Mouse (Mus musculus) right cerebral cortex, postnatal 14 days (tissue): ENCODE data around the gene Evi5l.

Experiments used
- DNase-seq: peaks from one replicate; pipeline ENCODE4 v3.0.0; 2022

Gene Evi5l

GRCm38 (mm10) chr8:4205246-4206123 is 39.1 kb downstream of the Evi5l start:
- no peak for DNase-seq

DNA sequence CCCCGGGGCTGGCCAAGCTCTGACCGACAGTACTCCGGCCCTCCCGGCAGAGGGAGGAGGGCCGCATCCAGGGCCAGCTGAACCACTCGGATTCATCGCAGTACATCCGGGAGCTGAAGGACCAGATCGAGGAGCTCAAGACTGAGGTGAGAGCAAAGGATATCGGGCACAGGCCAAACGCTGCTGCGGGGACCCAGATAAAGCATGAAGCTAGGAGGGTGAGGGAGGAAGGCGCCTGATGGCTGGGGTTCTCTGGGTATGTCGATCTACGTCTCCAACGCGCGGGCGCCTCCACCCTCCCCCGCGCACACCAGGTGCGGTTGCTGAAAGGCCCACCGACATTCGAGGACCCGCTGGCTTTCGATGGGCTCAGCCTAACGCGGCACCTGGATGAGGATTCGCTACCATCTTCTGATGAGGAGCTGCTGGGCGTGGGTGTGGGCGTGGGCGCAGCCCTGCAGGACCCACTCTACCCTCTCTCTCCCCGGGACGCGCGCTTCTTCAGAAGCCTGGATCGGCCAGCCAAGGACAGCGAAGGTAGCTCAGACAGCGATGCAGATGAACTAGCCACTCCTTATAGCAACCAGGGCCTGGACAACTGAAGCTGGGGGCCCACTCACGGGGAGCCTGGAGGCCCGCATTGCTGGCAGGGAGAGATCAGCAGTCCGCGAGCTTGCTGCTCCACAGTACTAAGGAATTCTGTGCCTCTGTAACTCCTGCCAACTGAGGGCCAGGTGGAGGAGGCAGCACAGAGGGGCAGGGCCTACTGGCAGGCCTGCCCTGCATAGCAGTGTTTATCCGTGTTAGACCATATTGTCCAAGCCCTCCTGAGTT is 40.0 kb downstream of the Evi5l start:
- DNase-seq = peak; percentile 44

DNA sequence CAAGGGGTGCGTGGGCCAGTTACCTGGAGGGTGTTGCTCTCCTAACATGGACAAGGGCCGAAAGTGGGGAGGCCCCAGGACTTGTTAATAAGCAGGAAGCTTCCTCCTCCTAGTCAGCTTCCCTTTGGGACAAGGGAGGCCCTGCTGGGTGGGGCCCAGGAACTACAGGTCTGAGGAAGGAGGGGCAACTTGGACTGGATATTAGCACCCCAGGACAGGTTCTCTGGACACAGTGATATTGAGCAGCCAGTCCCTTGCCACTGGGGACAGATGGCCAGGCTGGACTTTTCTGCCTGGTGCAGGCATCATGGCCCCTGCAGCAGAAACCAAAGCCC is 40.6 kb downstream of the Evi5l start:
- DNase-seq = no peak

DNA sequence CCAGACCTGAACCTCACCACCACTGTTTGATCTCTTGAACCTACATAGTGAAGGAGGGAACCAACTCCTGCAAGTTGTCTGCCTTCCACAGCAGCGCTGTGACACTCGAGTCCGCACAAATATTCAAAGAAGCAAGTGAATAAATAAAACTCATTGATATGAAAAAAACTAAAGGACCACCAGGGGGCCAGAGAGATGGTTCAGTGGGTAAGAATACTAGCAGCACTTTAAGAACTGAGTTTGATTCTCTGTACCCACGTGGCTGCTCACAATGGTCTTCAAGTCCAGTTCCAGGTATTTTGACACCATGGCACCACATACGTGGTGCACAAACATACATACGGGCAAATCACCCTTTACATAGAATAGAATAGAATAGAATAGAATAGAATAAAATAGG is 44.7 kb downstream of the Evi5l start:
- DNase-seq = no peak

DNA sequence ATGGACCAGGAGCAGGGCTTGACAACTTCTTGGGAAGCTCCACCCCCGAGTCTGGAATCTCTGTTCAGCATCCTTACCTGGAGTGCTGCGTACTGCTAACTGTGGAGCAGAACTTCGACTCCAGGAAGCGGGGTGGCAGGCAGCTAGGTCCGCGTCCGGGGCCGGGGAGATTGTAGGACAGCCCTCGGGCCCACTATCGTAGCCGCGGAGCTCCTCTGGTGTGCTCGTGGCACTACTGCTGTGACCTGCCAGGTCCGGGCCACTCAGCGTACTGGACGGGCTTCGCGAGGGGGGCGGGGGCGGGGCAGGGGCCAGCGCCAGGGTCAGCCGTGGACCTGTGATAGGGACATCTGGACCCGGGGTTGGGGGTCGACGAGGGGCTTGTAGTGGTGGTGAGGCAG is 46.4 kb downstream of the Evi5l start:
- DNase-seq = no peak

DNA sequence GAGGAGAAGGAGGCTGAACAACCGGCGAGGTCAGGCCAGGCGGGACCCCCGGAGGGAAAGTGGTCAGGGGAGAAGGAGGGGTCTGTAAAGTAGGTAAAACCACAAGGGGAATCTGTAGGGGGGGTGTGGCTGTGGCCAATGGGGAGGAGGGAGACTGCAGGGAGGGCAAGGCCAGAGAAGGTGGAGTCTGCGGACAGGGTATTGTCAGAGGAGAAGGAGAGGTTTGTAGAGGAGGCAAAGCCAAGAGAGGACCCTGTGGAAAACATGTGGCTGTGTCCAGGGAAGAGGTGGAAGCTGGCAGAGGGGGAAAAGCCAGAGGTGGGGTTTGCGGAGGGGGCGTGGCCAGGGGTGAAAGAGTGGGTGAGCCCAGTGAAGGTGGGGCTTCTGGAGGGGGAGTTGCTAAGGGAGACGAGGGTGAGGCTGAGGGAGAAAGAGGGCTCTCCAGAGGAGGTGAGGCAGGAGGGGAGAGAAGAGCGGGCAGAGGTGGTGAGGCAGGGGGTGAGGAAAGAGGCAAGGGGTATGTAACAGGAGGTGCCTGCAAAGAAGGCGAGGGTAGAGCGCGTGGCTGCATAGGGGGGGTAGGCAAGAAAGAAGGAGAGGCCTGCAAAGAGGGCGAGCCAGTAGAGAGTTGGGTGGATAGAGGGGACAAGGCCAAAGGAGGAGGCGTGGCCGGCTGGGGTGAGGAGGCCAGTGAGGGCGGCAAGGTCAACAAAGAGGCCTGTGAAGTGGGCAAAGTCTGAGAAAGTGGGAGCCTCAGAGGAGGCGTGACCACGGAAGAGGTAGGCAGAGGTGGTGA is 47.0 kb downstream of the Evi5l start:
- DNase-seq = no peak

DNA sequence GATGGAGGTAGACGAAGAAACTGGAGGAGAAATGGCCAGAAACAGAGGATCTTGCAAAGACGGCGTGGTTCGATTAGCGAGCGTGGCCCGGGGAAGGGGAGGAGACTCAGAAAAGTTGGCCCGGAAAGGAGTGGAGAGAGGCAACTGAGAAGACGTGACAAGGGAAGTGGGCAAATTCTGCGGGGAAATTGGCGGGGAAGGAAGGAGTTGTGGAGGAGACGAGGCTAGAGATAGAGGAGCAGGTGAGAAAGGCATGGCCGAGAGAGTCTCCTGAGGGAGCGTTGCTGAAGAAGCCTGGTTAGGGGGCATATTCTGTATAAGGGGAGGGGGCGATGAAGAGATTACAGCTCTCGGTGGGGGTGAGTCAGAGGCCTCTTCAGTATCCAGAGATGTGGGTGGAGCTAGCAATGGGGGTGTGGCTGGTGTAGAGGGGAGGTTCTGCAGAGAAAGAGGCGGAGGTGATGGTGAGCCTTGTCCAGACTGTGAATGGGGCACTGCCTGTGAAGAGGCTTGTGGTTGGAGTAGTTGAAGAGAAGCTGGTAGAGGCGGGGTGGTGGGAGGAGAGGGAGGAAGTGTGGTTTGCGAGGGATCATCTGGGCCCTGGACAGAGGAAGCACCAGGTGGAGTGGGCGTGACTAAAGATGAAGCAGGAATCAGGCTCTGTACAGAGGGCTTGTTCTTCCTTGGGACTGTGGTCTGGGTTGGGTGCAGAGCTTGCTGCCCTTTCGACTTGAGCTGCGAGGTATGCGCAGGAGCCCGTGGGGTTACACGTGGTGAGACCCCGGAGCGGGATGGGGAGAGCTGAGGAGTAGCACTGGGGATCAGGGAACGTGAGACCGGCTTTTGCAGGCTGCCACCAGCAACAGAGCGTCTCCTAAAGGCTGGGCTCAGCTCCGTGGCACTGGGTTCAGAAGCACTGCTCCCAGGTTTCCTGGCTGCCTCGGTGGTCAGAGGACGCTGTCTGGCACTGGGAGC is 47.9 kb downstream of the Evi5l start:
- no peak for DNase-seq

DNA sequence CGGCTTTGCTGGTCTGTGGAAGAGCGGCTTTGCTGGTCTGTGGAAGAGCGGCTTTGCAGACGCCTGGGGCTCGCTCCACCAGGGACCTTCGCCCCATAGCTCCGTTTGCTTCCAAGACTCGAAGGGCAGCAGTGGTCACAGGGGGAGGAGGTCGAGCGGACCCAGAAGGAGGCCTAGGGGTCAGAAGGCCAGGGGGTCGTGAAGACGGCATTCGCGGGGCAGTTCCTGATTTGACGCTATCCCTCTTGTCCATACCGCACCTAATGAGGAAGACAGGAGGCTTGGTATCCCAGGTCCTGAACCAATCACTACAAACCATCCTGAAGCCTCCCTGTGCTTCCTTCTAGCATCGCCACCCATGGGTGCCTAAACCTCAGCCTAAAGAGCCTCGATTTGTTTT is 49.9 kb downstream of the Evi5l start:
- no peak for DNase-seq

DNA sequence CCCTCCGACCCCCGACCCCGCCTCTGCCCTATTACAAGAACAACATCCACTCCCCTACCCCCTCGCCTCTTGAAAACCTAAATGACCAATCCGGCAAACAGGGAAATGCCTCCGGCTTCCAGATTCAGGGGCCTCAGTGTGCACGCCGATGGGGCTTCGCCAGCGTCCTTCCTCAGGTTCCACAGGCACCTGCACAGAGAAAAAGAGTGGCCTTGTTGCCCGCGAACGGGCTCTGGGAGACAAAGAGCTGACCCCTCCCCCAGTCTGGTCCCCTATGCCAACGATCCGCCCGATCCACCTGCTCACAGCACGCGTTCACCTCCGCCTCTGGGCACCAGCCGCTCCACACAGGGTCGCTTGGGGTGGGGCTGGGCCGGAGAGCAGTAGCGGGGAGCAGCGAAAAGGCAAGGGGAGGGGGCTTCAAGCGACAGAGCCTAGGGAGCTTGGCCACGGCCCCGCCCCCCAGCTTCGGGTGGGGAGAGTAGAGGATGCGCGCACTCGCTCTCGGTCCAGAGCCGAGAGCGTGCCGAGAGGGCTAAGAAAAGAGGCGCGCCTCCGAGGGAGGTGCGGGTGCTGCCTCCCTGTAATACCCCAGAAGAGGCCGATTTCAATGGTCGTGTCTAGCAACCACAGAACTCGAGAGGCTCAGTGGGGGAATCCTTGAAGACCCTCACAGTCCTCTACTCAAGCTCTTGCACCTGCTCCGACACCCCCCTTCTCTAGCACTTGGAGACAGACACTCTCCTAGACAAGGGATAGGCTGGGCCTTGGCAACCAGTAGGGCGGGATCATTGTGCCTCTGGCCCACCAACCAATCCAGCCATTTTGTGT is 50.6 kb downstream of the Evi5l start, which contains the start of gene Prr36:
TSS of gene Prr36 (minus strand) at position 669 of the 831 bp plus-strand sequence.
- DNase-seq = peak; percentile 66

- no peak for DNase-seq
Measured at GRCm38 (mm10) chr8:4219617-4220016, 53.2 kb downstream of the Evi5l start.

- DNase-seq = no peak
Measured at GRCm38 (mm10) chr8:4222059-4222458, 55.7 kb downstream of the Evi5l start.

DNA sequence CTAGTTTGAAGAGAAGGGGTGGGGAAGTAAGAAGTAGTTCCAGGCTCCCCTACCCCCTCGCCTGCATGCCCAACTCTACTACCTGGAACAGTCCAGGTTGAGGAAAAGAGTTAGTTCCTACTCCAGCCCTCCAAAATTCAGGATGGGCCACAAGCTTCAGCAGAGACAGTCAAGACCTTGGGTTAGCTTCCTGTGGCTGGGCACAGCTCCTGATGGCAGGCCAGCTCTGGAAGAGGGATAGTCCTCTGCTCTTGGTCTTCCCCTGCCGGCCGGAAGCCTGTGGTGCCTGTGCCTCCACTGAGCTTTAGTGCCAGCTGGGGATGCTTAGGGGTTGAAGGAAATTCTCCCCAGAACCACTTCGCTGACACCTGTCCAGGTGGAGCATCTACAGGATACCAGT is 60.0 kb downstream of the Evi5l start:
- no peak for DNase-seq

GRCm38 (mm10) chr8:4226739-4227347 is 60.5 kb downstream of the Evi5l start, which contains the start of gene Lrrc8e:
Lrrc8e (plus strand) TSS chr8:4226827.
- DNase-seq = no peak

DNA sequence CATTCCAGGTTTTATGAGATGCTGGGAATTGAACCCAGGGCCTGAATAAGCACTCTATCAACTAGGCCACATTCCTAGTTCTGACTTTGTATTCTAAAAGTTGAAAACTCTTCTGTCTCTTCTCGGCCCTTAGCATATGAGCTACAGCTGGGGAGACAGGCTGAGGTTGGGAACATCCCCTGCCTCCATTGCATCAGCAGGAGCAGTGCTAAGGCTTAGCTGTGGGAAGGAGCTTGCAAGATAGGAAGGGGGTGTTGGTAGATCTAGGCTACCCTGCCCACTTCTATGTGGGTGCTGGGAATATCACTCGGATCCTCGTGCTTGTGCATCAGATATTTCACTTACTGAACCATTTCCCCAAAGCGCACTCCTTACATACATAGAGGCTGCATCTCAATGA is 61.6 kb downstream of the Evi5l start:
- no peak for DNase-seq

- no peak for DNase-seq
Measured at GRCm38 (mm10) chr8:4229784-4230183, 63.4 kb downstream of the Evi5l start.

DNA sequence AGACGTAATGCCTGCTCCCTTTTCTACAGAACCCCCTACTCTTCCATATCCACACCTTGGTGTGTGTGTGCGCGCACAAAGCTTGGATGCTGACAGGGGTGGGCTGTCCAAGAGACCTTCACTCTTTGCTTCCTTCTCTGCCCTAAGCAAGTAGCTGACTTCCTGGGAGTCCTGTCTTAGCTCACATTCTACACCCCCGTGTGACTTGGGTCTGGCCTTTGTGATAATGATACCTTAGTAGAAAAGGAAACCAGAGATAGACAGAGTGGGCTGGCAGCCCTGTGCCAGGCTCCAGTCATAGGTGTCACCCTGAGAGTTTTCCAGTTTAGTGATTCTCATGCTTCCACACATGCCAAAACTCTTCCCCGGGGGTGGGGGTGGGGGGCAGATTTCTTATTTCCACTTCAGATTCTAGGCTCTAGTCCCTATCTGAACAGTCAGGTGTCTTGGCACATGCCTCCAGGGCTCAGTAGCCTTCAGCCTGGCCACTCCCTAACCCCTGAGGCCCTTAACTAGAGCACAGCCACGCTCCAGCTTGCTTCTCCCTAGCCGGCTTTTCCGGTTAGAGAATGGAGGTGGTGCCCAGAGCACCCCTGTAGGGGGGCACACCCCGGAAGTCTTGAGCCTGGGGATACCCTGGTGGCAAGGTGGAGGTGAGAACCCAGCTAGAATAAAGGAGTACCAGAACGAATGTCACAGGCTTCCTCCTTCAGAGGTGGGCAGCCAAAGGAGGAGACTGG is 64.4 kb downstream of the Evi5l start:
- no peak for DNase-seq

DNA sequence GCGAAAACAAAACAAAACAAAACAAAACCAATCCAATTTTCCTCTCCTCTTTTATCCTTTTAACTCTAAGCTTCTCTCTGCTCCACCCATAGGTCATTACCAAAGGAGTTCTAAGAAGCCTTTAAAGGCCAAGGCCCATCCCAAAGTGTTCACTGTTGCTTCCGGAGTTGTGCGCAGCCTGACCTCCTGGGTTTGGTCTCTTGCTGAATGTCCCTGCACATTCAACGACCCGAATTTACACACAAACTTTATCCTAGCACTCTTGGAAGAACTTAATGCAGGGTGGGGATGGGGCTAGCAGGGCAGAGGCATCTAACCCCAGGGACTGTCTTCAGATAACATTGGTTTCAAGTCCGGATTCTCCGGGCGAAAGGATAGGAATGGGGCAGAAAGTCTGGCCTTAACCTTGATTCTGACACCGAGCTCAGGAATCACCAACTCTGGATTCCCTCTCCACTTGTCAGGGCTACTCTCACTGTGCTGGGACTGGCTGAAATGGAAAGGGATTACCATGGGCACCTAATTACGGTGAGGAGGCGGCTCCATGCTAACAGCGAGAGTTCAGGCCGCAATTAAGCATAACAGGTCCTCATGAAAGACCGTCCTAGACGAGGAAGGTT is 71.6 kb downstream of the Evi5l start:
- no peak for DNase-seq

DNA sequence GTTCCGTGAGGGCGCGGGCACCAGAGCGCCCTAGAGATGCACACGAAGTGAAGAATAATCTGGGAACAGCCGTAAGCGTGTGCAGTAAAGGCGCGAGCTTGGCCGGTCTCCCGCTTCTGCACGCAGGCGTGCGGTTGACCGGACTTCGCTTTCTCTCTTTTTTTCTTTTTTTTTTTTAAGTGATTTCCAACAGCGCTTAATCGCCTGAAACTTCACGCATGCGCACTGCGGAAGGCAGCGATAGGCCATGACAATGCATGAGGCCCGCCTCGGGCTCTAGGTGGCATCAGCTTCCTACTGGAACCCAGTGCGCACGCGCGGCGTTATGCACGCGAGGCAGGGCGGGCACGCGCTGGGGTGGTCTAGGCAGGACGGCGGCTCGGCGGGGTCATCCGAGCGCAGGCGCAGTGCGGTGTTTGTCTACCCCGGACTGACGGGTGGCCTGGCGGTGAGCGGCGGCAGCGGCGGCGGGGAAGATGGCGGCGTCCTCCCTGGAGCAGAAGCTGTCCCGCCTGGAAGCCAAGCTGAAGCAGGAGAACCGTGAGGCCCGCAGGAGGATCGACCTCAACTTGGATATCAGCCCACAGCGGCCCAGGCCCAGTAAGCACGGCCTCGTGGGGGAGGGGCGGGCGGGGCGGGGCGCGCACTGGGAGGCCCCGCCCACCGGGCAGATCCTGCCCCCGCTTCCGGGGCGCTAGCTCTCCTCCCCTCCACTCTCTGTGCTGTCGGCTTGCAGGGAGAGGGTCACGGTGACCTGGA is 72.2 kb downstream of the Evi5l start, which contains the start of the genes Map2k7 and Gm49320:
TSS of gene Map2k7 (plus strand) at position 307 of the 759 bp plus-strand sequence.
TSS of gene Gm49320 (plus strand) at position 432 of the 759 bp plus-strand sequence.
- DNase-seq = peak; percentile 100
